Mouse (Mus musculus): ENCODE measurements around the gene Sox21. TPM values are rescaled to one million over a fixed set of nuclear protein-coding genes. Genes with fewer than 3 reads are reported as not detected.

Gene Sox21
- polyA plus RNA-seq, 1 experiment, result not detected

DNA sequence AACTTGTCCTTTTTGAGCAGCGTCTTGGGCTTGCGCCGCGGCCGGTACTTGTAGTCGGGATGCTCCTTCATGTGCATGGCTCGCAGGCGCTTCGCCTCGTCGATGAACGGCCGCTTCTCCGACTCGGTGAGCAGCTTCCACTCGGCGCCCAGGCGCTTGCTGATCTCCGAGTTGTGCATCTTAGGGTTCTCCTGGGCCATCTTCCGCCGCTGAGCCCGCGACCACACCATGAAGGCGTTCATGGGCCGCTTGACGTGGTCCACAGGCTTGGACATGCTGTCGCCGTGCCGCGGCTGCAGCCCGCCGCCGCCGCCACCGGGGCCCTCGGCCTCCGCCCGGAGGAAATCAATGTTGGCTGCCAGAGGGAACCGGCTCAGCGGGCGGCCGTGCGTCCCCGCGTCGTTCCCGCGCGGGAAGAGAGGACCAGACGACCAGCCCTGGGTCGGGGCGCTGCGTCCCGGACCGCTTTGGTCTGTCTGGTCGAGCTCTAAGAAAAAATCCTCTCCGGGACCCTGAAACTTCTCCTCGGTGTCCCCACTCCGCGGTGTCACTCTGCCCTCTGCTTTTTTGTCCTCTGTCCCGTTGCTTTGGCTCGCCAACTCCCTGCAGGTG, 1.4 kb downstream of the Sox21 start:
- peaks cover 37% of the 10 kb centered on the region for H3K27me3 ChIP-seq (ENCODE audit: control insufficient read depth, insufficient read depth, low read length)
- peak overlapping the region; percentile 13; the same call in 1 of the 2 replicates for H3K4me3 ChIP-seq (ENCODE audit: extremely low read depth, insufficient read depth, insufficient read length)
- H3K36me3 ChIP-seq (ENCODE audit: control insufficient read depth, insufficient read depth, low read length), result no peaks in the 10 kb centered on the region
- WGBS, result 3% methylated on average over 62 of the region's 62 CpGs
- no peak for DNase-seq (ENCODE audit: low read depth in 1 of 2, low spot score in 2 of 2)
- no peak overlapping the region for H3K27ac ChIP-seq (ENCODE audit: insufficient read depth, low read length)
- no peak for TF ChIP-seq POLR2A (IDR thresholded peaks at IDR 0.05; ENCODE audit: low read depth, low read length)
- H3K4me1 ChIP-seq (ENCODE audit: control insufficient read depth, insufficient read depth, insufficient read length), result peaks cover 9% of the 10 kb centered on the region

- H3K4me3 ChIP-seq (ENCODE audit: extremely low read depth, insufficient read depth, insufficient read length), result no peak overlapping the region
- no peak for DNase-seq (ENCODE audit: low read depth in 1 of 2, low spot score in 2 of 2)
- H3K4me1 ChIP-seq (ENCODE audit: control insufficient read depth, insufficient read depth, insufficient read length), result peaks cover 9% of the 10 kb centered on the region
- TF ChIP-seq POLR2A (IDR thresholded peaks at IDR 0.05; ENCODE audit: low read depth, low read length) (no peak), CTCF (IDR thresholded peaks at IDR 0.05; ENCODE audit: extremely low read depth, insufficient read depth, insufficient read length, insufficient replicate concordance) (no peak)
- H3K36me3 ChIP-seq (ENCODE audit: control insufficient read depth, insufficient read depth, low read length), result no peaks in the 10 kb centered on the region
- peaks cover 33% of the 10 kb centered on the region for H3K27me3 ChIP-seq (ENCODE audit: control insufficient read depth, insufficient read depth, low read length)
- 3% methylated on average over 66 of the region's 84 CpGs for WGBS
- H3K27ac ChIP-seq (ENCODE audit: insufficient read depth, low read length), result no peak overlapping the region
These were observed 2.2 kb downstream of the Sox21 start for GRCm38 (mm10) chr14:118234541-118235210.

DNA sequence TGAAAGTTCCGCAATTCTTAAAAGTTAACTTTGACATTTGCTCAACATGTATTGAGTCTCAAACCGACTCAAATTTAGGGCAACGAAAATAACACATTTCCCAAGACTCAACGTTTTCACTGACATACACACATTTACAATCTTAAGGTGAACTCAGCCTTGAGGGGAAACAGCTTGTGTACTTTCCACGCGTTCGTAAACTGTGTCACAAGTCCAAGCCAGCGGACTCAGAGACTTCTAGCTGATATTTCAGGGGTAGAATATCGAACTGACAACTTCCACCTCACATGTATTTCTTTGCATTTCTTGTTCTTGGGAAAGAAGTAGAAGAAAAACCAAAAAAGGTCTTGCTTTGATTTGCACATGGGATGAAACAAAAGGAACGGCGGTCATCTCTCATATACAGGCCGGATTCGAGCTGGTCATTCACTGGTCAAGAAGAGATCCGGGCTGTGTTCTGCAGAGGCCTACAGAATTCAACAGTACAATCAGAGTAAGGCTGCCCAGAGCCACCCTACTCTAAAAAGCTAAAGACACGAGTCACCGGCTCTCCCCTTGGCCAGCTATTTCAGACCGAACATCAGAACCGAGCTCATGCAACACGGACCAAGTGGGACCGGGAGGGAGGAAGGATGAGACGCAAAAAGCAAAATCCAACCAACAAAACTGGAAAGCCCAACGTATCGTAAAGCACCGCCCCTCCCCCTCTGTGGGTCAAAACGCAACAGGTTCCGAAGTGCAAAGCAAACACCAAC, 2.9 kb downstream of the Sox21 start:
- no peak for DNase-seq (ENCODE audit: low read depth in 1 of 2, low spot score in 2 of 2)
- TF ChIP-seq CTCF (IDR thresholded peaks at IDR 0.05; ENCODE audit: extremely low read depth, insufficient read depth, insufficient read length, insufficient replicate concordance) (no peak), POLR2A (IDR thresholded peaks at IDR 0.05; ENCODE audit: low read depth, low read length) (no peak)
- Histone ChIP-seq H3K27me3 (ENCODE audit: control insufficient read depth, insufficient read depth, low read length) (peaks cover 33% of the 10 kb centered on the region), H3K4me1 (ENCODE audit: control insufficient read depth, insufficient read depth, insufficient read length) (peaks cover 9% of the 10 kb centered on the region), H3K4me3 (ENCODE audit: extremely low read depth, insufficient read depth, insufficient read length) (no peak overlapping the region), H3K36me3 (ENCODE audit: control insufficient read depth, insufficient read depth, low read length) (no peaks in the 10 kb centered on the region), H3K27ac (ENCODE audit: insufficient read depth, low read length) (no peak overlapping the region)
- WGBS, result 8% methylated on average over 26 of the region's 26 CpGs

- 13% methylated on average over 8 of the region's 8 CpGs for WGBS
- Histone ChIP-seq H3K36me3 (ENCODE audit: control insufficient read depth, insufficient read depth, low read length) (no peaks in the 10 kb centered on the region), H3K4me1 (ENCODE audit: control insufficient read depth, insufficient read depth, insufficient read length) (peaks cover 9% of the 10 kb centered on the region), H3K27ac (ENCODE audit: insufficient read depth, low read length) (no peak overlapping the region), H3K27me3 (ENCODE audit: control insufficient read depth, insufficient read depth, low read length) (peaks cover 41% of the 10 kb centered on the region), H3K4me3 (ENCODE audit: extremely low read depth, insufficient read depth, insufficient read length) (no peak overlapping the region)
- DNase-seq (ENCODE audit: low read depth in 1 of 2, low spot score in 2 of 2), result no peak
- TF ChIP-seq POLR2A (IDR thresholded peaks at IDR 0.05; ENCODE audit: low read depth, low read length), result no peak
- no peak for TF ChIP-seq CTCF (IDR thresholded peaks at IDR 0.05; ENCODE audit: extremely low read depth, insufficient read depth, insufficient read length, insufficient replicate concordance)
These were observed 4.4 kb downstream of the Sox21 start for GRCm38 (mm10) chr14:118232381-118232970.

DNA sequence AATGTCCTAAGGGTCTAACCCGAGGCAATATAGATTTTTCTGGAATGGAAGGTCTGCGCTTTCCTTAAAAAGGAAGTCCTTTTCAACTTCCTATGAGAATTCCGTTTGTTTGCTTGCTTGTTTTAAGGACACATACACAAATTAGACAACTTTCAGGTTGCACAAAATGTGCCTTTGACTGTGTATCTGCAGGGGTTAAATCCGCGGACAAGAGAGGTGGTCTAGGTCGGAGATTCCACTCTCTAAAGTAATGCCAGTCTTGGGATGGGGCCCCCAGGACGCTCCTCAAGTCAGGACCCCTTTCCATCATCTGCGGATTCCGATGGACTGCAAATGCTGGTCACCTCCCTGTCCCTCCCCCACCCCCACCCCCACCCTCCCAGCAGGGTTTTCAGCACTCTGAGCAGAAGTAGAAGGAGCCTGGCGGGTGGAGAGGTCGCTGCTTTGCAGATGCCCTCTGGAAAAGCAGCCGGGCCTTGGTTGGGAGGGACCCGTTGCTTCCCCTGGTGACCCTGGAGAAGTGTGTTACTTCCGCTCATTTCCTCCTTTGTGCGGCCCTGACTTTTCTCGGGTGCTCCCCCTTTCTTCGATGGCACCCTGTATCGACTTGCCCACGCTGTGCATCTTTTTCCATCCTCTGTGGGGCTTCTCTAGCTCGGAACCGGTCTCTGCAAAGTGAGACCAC, 10.2 kb downstream of the Sox21 start:
- no peak for TF ChIP-seq POLR2A (IDR thresholded peaks at IDR 0.05; ENCODE audit: low read depth, low read length)
- TF ChIP-seq CTCF (IDR thresholded peaks at IDR 0.05; ENCODE audit: extremely low read depth, insufficient read depth, insufficient read length, insufficient replicate concordance), result no peak
- DNase-seq (ENCODE audit: low read depth in 1 of 2, low spot score in 2 of 2), result no peak
- Histone ChIP-seq H3K27me3 (ENCODE audit: control insufficient read depth, insufficient read depth, low read length) (peaks cover 24% of the 10 kb centered on the region), H3K27ac (ENCODE audit: insufficient read depth, low read length) (no peak overlapping the region), H3K36me3 (ENCODE audit: control insufficient read depth, insufficient read depth, low read length) (no peaks in the 10 kb centered on the region), H3K4me3 (ENCODE audit: extremely low read depth, insufficient read depth, insufficient read length) (no peak overlapping the region), H3K4me1 (ENCODE audit: control insufficient read depth, insufficient read depth, insufficient read length) (no peaks in the 10 kb centered on the region)
- WGBS, result 6% methylated on average over 21 of the region's 21 CpGs

DNA sequence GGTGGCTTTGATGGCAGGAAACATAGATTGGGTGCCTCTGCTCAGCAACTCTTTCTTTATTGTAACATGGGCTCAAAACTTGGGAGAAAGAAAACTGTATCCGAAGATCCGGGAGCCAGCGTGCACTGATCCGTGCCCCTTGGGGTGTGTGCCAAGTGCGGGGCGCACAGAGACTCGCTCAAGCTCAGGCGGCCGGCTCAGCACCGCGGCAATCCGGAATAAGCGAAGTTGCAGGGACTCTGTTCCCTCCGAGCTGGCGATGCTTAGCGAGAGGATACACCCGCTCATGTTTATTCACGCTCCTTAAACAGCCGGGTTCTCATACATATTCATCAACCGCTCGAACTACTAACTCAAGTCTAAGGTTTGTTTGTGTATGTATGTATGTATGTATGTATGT, 10.9 kb downstream of the Sox21 start:
- H3K36me3 ChIP-seq (ENCODE audit: control insufficient read depth, insufficient read depth, low read length), result no peaks in the 10 kb centered on the region
- no peak for TF ChIP-seq POLR2A (IDR thresholded peaks at IDR 0.05; ENCODE audit: low read depth, low read length)
- TF ChIP-seq CTCF (IDR thresholded peaks at IDR 0.05; ENCODE audit: extremely low read depth, insufficient read depth, insufficient read length, insufficient replicate concordance), result no peak
- DNase-seq (ENCODE audit: low read depth in 1 of 2, low spot score in 2 of 2), result no peak
- H3K27ac ChIP-seq (ENCODE audit: insufficient read depth, low read length), result no peak overlapping the region
- H3K27me3 ChIP-seq (ENCODE audit: control insufficient read depth, insufficient read depth, low read length), result peaks cover 21% of the 10 kb centered on the region
- WGBS, result 2% methylated on average over 21 of the region's 21 CpGs
- no peaks in the 10 kb centered on the region for H3K4me1 ChIP-seq (ENCODE audit: control insufficient read depth, insufficient read depth, insufficient read length)
- no peak overlapping the region for H3K4me3 ChIP-seq (ENCODE audit: extremely low read depth, insufficient read depth, insufficient read length)

Data from spleen, adult 2 months (tissue).